Mouse (Mus musculus) heart, embryonic 10.5 days (tissue): ENCODE measurements around the gene Scap. TPM values are rescaled to one million over a fixed set of nuclear protein-coding genes. Genes with fewer than 3 reads are reported as not detected.
A peak's percentile ranks its signal among the peaks of the same experiment; 100 is the strongest.

ENCODE experiments used
- DNase-seq: peaks from one replicate; pipeline ENCODE4 v3.0.0-alpha.2; 2017; ENCODE audit warnings: low spot score
- H3K27ac ChIP-seq: fragments of 300-500 bp; sonication (generic); 2 replicates; pipeline ENCODE4 v1.5.1; 2016; ENCODE audit warnings: mild to moderate bottlenecking
- H3K27me3 ChIP-seq: fragments of 300-500 bp; sonication (generic); 2 replicates; pipeline ENCODE4 v1.6.1; 2016; ENCODE audit warnings: mild to moderate bottlenecking; ENCODE audit not compliant: poor library complexity, insufficient read depth, severe bottlenecking
- H3K36me3 ChIP-seq: fragments of 300-500 bp; sonication (generic); 2 replicates; pipeline ENCODE4 v1.6.1; 2016; ENCODE audit warnings: mild to moderate bottlenecking, moderate library complexity
- H3K4me1 ChIP-seq: fragments of 300-500 bp; sonication (generic); 2 replicates; pipeline ENCODE4 v1.6.1; 2016; ENCODE audit warnings: mild to moderate bottlenecking
- H3K4me3 ChIP-seq: fragments of 300-500 bp; sonication (generic); 2 replicates; pipeline ENCODE4 v1.5.1; 2016; ENCODE audit warnings: mild to moderate bottlenecking, moderate library complexity
- H3K9me3 ChIP-seq: fragments of 300-500 bp; sonication (generic); 2 replicates; pipeline ENCODE4 v1.6.1; 2016; ENCODE audit warnings: mild to moderate bottlenecking, moderate library complexity
- WGBS: fragments of 180-500 bp; shearing (Covaris S2); methylation state at CpG from one replicate; pipeline ENCODE4 v1.1.7; 2016; 5-methylcytosine and 5-hydroxymethylcytosine counted together
- polyA plus RNA-seq: library from polyadenylated mRNA; unstranded; fragments of >200 nt; fragmentation: Nextera tagmentation; extraction: Ambion mirVana; gene quantifications from 2 replicates; pipeline ENCODE4 v1.2.1, GENCODE M21; 2016

Scap gene
- 27.9 and 30.7 TPM in 2 replicates for polyA plus RNA-seq

- Histone ChIP-seq H3K9me3 (no peaks in the 10 kb centered on the region), H3K36me3 (no peaks in the 10 kb centered on the region)
These were observed at the start of gene Scap for GRCm38 (mm10) chr9:110333135-110333895. TSS of gene Scap (plus strand) at chr9:110333288.

GRCm38 (mm10) chr9:110284075-110284697, 48.9 kb upstream of the Scap start:
- Histone ChIP-seq H3K27me3 (no peaks in the 10 kb centered on the region), H3K4me1 (no peaks in the 10 kb centered on the region), H3K4me3 (no peak overlapping the region), H3K9me3 (no peaks in the 10 kb centered on the region), H3K36me3 (no peaks in the 10 kb centered on the region), H3K27ac (no peak overlapping the region)
- WGBS, result 86% methylated on average over 8 of the region's 10 CpGs
- no peak for DNase-seq

More at GRCm38 (mm10) chr9:110333135-110333895, at the start of gene Scap:
- Histone ChIP-seq H3K4me3 (peak within 1 kb of the TSS; percentile 92), H3K27ac (peak within 1 kb of the TSS; percentile 92), H3K27me3 (no peaks in the 10 kb centered on the region), H3K4me1 (peaks cover 33% of the 10 kb centered on the region)
- peak; percentile 98 for DNase-seq
- under 1% methylated on average over 78 of the region's 78 CpGs for WGBS

- no peaks in the 10 kb centered on the region for H3K27me3 ChIP-seq
- DNase-seq, result no peak
- no peaks in the 10 kb centered on the region for H3K36me3 ChIP-seq
- 81% methylated on average over 7 of the region's 7 CpGs for WGBS
- no peak overlapping the region for H3K4me3 ChIP-seq
- H3K9me3 ChIP-seq, result no peaks in the 10 kb centered on the region
- no peaks in the 10 kb centered on the region for H3K4me1 ChIP-seq
- no peak overlapping the region for H3K27ac ChIP-seq
These were observed 45.7 kb upstream of the Scap start for GRCm38 (mm10) chr9:110287321-110287924.

- H3K27ac ChIP-seq, result no peak overlapping the region
- H3K27me3 ChIP-seq, result no peaks in the 10 kb centered on the region
- H3K9me3 ChIP-seq, result no peaks in the 10 kb centered on the region
- WGBS, result 58% methylated on average over 12 of the region's 12 CpGs
- H3K36me3 ChIP-seq, result no peaks in the 10 kb centered on the region
- H3K4me1 ChIP-seq, result peaks cover 8% of the 10 kb centered on the region; the same call in 1 of the 2 replicates
- no peak overlapping the region for H3K4me3 ChIP-seq
- no peak for DNase-seq
These were observed 39.8 kb upstream of the Scap start for GRCm38 (mm10) chr9:110293254-110293718.

GRCm38 (mm10) chr9:110293873-110294415, 39.1 kb upstream of the Scap start:
- Histone ChIP-seq H3K4me3 (no peak overlapping the region), H3K9me3 (no peaks in the 10 kb centered on the region), H3K4me1 (peaks cover 8% of the 10 kb centered on the region; the same call in 1 of the 2 replicates), H3K27ac (no peak overlapping the region), H3K27me3 (no peaks in the 10 kb centered on the region), H3K36me3 (no peaks in the 10 kb centered on the region)
- no peak for DNase-seq
- WGBS, result 80% methylated on average over 13 of the region's 13 CpGs

- Histone ChIP-seq H3K36me3 (no peaks in the 10 kb centered on the region), H3K27me3 (no peaks in the 10 kb centered on the region), H3K4me3 (no peak overlapping the region), H3K9me3 (no peaks in the 10 kb centered on the region), H3K27ac (no peak overlapping the region), H3K4me1 (peaks cover 8% of the 10 kb centered on the region; the same call in 1 of the 2 replicates)
- DNase-seq, result no peak
- 34% methylated on average over 3 of the region's 3 CpGs for WGBS
These were observed 38.3 kb upstream of the Scap start for GRCm38 (mm10) chr9:110294786-110295185.

GRCm38 (mm10) chr9:110296867-110297627, 36.0 kb upstream of the Scap start:
- H3K4me1 ChIP-seq, result peaks cover 8% of the 10 kb centered on the region; the same call in 1 of the 2 replicates
- no peaks in the 10 kb centered on the region for H3K9me3 ChIP-seq
- DNase-seq, result peak; percentile 91
- 8% methylated on average over 5 of the region's 5 CpGs for WGBS
- no peak overlapping the region for H3K4me3 ChIP-seq
- H3K36me3 ChIP-seq, result no peaks in the 10 kb centered on the region
- H3K27me3 ChIP-seq, result no peaks in the 10 kb centered on the region
- H3K27ac ChIP-seq, result no peak overlapping the region

- no peaks in the 10 kb centered on the region for H3K9me3 ChIP-seq
- H3K27me3 ChIP-seq, result no peaks in the 10 kb centered on the region
- peak overlapping the region; percentile 67 for H3K4me3 ChIP-seq
- no peak for DNase-seq
- H3K27ac ChIP-seq, result peak overlapping the region; percentile 95
- 7% methylated on average over 4 of the region's 4 CpGs for WGBS
- H3K4me1 ChIP-seq, result peaks cover 15% of the 10 kb centered on the region
- peaks cover 6% of the 10 kb centered on the region for H3K36me3 ChIP-seq
These were observed 28.6 kb upstream of the Scap start for GRCm38 (mm10) chr9:110304516-110304915.

- peak; percentile 97 for DNase-seq
- peaks cover 15% of the 10 kb centered on the region for H3K4me1 ChIP-seq
- H3K36me3 ChIP-seq, result peaks cover 11% of the 10 kb centered on the region
- H3K27ac ChIP-seq, result peak within 1 kb of the TSS; percentile 95
- peak within 1 kb of the TSS; percentile 67 for H3K4me3 ChIP-seq
- under 1% methylated on average over 46 of the region's 46 CpGs for WGBS
- no peaks in the 10 kb centered on the region for H3K27me3 ChIP-seq
- no peaks in the 10 kb centered on the region for H3K9me3 ChIP-seq
These were observed 28.0 kb upstream of the Scap start, which contains the start of gene Elp6 for GRCm38 (mm10) chr9:110304969-110305651. TSS of gene Elp6 (plus strand) at chr9:110305173.

- H3K36me3 ChIP-seq, result peaks cover 23% of the 10 kb centered on the region
- no peak overlapping the region for H3K4me3 ChIP-seq
- 91% methylated on average over 5 of the region's 5 CpGs for WGBS
- 0 out of 2 replicates have a peak overlapping the region, but pooled peaks have one; percentile 95 for H3K27ac ChIP-seq
- H3K4me1 ChIP-seq, result peaks cover 15% of the 10 kb centered on the region
- no peaks in the 10 kb centered on the region for H3K9me3 ChIP-seq
- DNase-seq, result no peak
- no peaks in the 10 kb centered on the region for H3K27me3 ChIP-seq
These were observed 26.7 kb upstream of the Scap start for GRCm38 (mm10) chr9:110306371-110306770.

GRCm38 (mm10) chr9:110314706-110315105, 18.4 kb upstream of the Scap start:
- H3K36me3 ChIP-seq, result peaks cover 85% of the 10 kb centered on the region

GRCm38 (mm10) chr9:110315410-110315809, 17.7 kb upstream of the Scap start:
- no peak overlapping the region for H3K27ac ChIP-seq
- no peak overlapping the region for H3K4me3 ChIP-seq
- H3K4me1 ChIP-seq, result no peaks in the 10 kb centered on the region
- H3K9me3 ChIP-seq, result no peaks in the 10 kb centered on the region
- peaks cover 83% of the 10 kb centered on the region for H3K36me3 ChIP-seq
- 86% methylated on average over 6 of the region's 6 CpGs for WGBS
- no peak for DNase-seq
- no peaks in the 10 kb centered on the region for H3K27me3 ChIP-seq

More at GRCm38 (mm10) chr9:110314706-110315105, 18.4 kb upstream of the Scap start:
- DNase-seq, result no peak
- 78% methylated on average over 5 of the region's 5 CpGs for WGBS
- H3K27ac ChIP-seq, result no peak overlapping the region
- no peaks in the 10 kb centered on the region for H3K9me3 ChIP-seq
- H3K4me3 ChIP-seq, result no peak overlapping the region
- no peaks in the 10 kb centered on the region for H3K27me3 ChIP-seq
- no peaks in the 10 kb centered on the region for H3K4me1 ChIP-seq
